7 mouse cellular contexts compared by ENCODE assay signal in genomic region chr2:166115571-166116277, GRCm38 (mm10). TPM values are rescaled to one million over a fixed set of nuclear protein-coding genes. Genes with fewer than 3 reads are reported as not detected.
DNase-seq lines count a peak whose midpoint lies in the region; ATAC-seq lines count a peak whose summit lies in the region.

No protein-coding gene starts in this region.

- whole genome bisulfite sequencing in stomach, embryonic 14.5 days, result 79% methylated on average over 15 of the region's 15 CpGs
- WGBS in midbrain, embryonic 10.5 days, result 95% methylated on average over 15 of the region's 15 CpGs

- no peak overlapping the region for H3K9ac ChIP-seq in stomach, embryonic 14.5 days (replicated peaks; ENCODE audit: low read depth, low read length)

- no peak overlapping the region for H3K27ac ChIP-seq in stomach, embryonic 14.5 days (ENCODE audit: low read length)
- no peak overlapping the region for H3K27ac ChIP-seq in midbrain, embryonic 10.5 days (replicated peaks)

- no peaks in the 10 kb centered on the region; the same call in 1 of the 2 replicates for H3K9me3 ChIP-seq in stomach, embryonic 14.5 days (ENCODE audit: control insufficient read depth, low read depth, low read length)
- no peaks in the 10 kb centered on the region for H3K9me3 ChIP-seq in midbrain, embryonic 10.5 days (replicated peaks)

- H3K4me1 ChIP-seq in stomach, embryonic 14.5 days (ENCODE audit: control insufficient read depth, insufficient read depth, low read length), result no peaks in the 10 kb centered on the region
- peaks cover 30% of the 10 kb centered on the region for H3K4me1 ChIP-seq in midbrain, embryonic 10.5 days

- 0 out of 2 replicates have a peak, but pooled peaks have one; percentile 29 for ATAC-seq in stomach, embryonic 14.5 days (ENCODE audit: insufficient number of reproducible peaks, insufficient read depth, low FRiP score, low read depth)

- H3K4me3 ChIP-seq in stomach, embryonic 14.5 days (ENCODE audit: low read depth, low read length), result no peak overlapping the region
- H3K4me3 ChIP-seq in midbrain, embryonic 10.5 days, result no peak overlapping the region

- no peak overlapping the region for H3K4me2 ChIP-seq in stomach, embryonic 14.5 days (replicated peaks; ENCODE audit: low read depth, low read length)

- DNase-seq in adrenal gland, adult 8-10 months, result peak; percentile 89
- DNase-seq in gastrocnemius, postnatal 25 days, result peak; percentile 76
- peak; percentile 64 for DNase-seq in kidney, postnatal 14 days
- no peak for DNase-seq in retina, postnatal 1 day
- DNase-seq in midbrain, embryonic 10.5 days (ENCODE audit: low spot score), result no peak
- DNase-seq in embryo, embryonic 9.5 days (ENCODE audit: extremely low spot score), result no peak

- peaks cover 29% of the 10 kb centered on the region for H3K36me3 ChIP-seq in stomach, embryonic 14.5 days (ENCODE audit: control insufficient read depth, insufficient read depth, low read length)
- peaks cover 66% of the 10 kb centered on the region for H3K36me3 ChIP-seq in midbrain, embryonic 10.5 days

- H3K27me3 ChIP-seq in stomach, embryonic 14.5 days (ENCODE audit: control insufficient read depth, insufficient read depth, low read length), result no peaks in the 10 kb centered on the region
- no peaks in the 10 kb centered on the region for H3K27me3 ChIP-seq in midbrain, embryonic 10.5 days (ENCODE audit: low read depth, poor library complexity, severe bottlenecking)

RNA-seq across cellular contexts. Expression of gene Sulf2, which starts 39.7 kb away (rescaled TPM):
- total RNA-seq in adrenal gland, adult 8-10 months (2022), result 100 to 1,000 TPM in 2 of 4 experiments, 10 to 100 TPM in 2; 44.6 to 150 (median 89.6) TPM
- total RNA-seq in gastrocnemius, postnatal 25 days (2021), result 10 to 100 TPM; 11.1 to 19.3 TPM
- 233 and 235 TPM in 2 replicates for polyA plus RNA-seq in stomach, embryonic 14.5 days (2014; fragmentation: Nextera tagmentation; extraction: Ambion mirVana)
- 62.5 and 74.5 TPM in 2 replicates for polyA plus RNA-seq in midbrain, embryonic 10.5 days (2016; fragmentation: Nextera tagmentation; extraction: Ambion mirVana)

Comparison
In these comparisons a context has a peak if more than half of its experiments do, and no peak if none do; other contexts are left out.
1. DNase-seq: peak in adrenal gland, adult 8-10 months (single experiment), gastrocnemius, postnatal 25 days (single experiment) and kidney, postnatal 14 days (single experiment); none in retina, postnatal 1 day (single experiment), midbrain, embryonic 10.5 days (single experiment) and embryo, embryonic 9.5 days (single experiment).